Mouse (Mus musculus) urinary bladder, postnatal 36 days (tissue): Measurements from ENCODE around the gene Chrne.
A peak's percentile ranks its signal among the peaks of the same experiment; 100 is the strongest.

ENCODE experiments used
- DNase-seq, 2 experiments: peaks; one replicate each; pipeline ENCODE4 v3.0.0; 2022; ENCODE audit warnings: low spot score in 2 of 2, mixed read lengths in 1 of 2

Chrne gene

GRCm38 (mm10) chr11:70652029-70652883, 33.2 kb upstream of the Chrne start:
- no peak for DNase-seq

DNA sequence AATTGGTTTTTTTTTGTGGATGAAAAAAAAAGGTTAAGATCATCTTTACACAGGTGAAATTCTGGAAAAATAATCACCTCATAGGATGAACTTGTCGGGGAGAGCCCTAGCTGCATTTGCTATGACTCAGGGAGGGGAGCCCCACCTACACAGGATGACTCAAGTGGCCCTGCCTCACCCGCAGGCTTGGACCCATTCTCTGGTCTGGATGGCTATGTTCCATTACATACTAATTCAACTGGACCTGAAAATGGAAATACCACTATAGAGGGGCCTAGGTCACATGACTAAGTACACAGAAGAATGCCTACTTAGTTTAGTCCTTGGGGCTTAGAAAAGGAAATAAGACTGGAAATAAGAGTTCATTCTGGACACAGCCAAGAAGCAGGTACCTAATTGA, 32.4 kb upstream of the Chrne start:
- DNase-seq = no peak

DNA sequence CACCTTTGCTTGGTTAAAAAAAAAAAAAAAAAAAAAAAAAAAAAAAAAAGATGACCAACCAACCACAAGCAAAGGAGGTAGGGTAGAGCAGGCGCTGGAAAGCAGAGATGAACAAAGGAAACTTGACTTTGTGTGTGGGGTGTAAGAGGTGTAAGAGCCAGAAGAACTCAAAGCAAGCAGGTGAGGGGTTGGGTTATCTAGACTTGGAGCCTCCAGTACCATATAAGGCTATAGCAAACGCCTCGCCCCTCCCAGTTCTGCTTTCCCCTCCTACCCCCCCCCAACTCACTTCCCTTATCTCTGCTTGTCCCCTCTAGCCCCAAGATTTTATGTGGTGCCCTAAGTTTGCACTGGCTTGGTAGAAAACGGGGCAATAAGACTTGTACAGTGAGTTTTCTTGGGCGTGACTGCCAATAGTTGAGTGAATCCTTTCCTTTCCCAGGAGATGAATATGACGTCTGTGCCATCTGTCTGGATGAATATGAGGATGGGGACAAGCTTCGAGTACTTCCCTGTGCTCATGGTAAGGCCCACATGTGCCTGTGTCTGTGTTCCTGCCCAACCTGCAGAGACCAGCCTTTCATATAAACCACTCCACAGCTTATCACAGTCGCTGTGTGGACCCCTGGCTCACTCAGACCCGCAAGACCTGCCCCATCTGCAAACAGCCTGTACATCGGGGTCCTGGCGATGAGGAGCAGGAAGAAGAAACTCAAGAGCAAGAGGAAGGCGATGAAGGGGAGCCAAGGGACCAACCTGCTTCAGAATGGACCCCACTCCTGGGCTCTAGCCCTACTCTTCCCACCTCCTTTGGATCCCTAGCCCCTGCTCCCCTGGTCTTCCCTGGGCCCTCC, 31.5 kb upstream of the Chrne start:
- no peak for DNase-seq

GRCm38 (mm10) chr11:70649185-70649734, 30.2 kb upstream of the Chrne start:
- DNase-seq = no peak

GRCm38 (mm10) chr11:70648512-70648911, 29.5 kb upstream of the Chrne start:
- DNase-seq = no peak

- peak in 1 of 2 experiments; percentile 28 for DNase-seq
Measured at GRCm38 (mm10) chr11:70647716-70648420, 28.9 kb upstream of the Chrne start.

DNA sequence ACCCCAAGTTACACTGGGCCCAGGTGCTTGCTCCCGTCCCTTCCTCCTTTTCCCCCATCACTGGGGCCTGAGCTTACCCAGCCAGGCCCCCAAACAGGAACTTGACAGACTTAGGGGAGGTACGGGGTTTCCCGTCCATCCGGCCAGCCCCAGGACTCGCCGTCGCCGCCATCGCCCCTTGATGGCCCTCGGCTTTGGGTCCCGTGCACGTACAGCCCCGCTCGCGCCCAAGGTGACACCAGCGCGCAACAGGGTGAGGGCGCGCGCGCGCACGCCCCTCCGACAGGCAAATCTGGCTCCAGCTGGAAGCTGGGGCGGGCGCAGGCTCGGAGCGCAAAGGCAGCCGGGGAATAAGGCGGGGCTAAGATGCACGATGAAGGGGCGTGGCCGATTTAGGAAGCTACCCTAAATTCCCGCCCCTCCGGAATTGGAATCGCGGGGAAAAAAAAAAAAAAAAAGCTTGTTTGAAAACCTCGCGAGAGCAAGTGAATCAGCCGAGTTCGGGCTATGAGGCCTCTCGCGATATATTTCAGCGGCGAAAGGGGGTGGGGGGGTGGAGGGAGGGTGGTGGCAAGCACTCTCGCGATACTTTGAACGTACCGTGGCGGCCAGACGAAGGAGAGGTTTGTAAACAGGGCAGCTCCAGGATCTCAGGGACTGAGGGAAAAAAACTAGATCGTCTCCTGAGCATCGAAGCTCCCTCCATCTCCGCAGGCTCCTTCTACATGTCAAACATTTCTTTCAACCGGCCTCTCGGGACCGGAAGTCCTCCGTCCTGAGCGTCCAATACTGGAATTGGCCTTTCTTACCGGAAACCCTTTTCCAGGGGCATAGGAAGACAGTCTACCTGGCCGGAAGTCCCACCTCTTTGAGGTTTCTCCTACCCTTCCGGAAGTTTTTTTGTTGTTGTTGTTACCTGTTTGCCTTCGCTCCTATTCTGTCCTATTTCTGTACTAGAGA, 28.0 kb upstream of the Chrne start, which contains the start of the genes Rnf167 and Slc25a11:
Gene Rnf167, plus strand, starts transcription at position 545 of the 960 bp plus-strand sequence.
Gene Slc25a11, minus strand, starts transcription at position 789 of the 960 bp plus-strand sequence.
- DNase-seq = peak; percentile 91 to 96

DNA sequence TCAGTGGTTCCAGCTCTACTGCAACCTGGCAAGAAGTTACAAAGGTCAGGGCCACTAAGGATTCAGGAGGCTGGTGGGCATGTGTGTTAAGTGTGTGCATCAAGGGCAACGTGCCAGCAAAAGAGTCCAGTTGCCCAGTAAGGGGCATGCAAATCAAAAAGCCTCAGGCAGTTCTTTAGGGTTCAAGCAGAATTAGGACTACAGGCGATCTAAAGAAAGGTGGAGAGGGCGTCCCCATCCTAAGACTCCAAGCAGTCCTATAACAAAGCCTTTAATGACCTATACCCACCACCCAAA, 27.2 kb upstream of the Chrne start:
- DNase-seq = no peak

GRCm38 (mm10) chr11:70645461-70646258, 26.6 kb upstream of the Chrne start:
- no peak for DNase-seq

DNA sequence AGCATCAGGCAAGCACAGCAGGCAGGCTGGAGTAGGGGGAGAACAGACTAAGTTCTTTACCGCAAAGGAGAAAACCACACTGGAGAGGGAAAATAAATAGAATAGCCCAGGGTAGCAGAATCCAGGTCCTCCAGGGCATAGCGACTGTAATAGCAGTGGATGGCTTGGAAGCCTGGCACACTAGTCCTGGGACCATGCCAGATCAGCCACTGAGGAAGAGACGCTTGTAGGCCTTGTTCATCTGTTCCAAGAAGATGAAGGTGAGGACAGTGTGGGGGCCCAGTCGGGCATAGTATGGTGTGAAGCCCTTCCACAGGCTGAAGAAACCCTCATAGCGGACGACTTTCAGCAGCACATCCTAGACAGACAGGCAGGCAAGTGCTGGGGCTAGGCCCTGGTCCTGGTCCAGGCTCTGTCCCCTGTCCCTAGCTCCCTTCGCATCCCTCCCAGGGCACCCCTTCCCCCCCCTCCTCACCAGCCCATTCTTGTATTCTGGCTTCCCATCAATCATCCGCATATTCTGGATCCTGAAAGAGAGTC, 25.6 kb upstream of the Chrne start:
- no peak for DNase-seq

DNA sequence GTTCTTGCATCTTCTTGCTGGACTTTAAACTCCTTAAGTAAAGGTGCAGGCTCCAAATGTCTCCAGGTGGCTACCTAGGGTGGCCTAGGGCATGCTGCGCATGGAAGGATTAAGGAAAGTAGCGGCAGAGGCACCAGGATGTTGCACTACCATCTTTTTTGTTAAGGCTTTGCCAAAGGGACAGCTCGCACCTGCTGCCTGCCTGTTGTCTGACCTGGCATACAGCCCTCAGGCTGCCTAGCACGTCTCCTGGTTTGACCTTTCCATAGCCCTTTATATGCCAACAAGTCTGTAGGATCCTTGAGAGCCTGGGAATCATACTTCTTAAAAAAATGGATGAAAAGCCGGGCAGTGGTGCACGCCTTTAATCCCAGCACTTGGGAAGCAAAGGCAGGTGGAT, 24.0 kb upstream of the Chrne start:
- no peak for DNase-seq

DNA sequence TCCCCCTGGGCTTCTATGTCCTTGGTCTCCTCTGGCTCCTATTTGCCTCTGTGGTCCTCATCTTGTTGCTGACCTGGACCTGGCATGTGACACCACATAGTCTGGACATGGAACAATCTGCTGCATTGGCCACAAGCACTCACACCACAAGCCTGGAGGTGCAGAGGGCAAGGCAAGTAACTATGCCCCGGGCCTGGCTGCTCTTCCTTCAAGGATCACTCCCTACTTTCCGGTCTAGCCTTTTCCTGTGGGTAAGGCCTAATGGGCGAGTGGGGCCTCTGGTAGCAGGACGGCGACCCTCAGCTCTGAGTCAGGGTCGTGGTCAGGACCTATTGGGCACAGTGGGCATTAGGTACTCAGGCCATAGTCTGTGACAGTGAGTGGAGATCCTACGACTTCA, 22.2 kb upstream of the Chrne start:
- DNase-seq = no peak

DNA sequence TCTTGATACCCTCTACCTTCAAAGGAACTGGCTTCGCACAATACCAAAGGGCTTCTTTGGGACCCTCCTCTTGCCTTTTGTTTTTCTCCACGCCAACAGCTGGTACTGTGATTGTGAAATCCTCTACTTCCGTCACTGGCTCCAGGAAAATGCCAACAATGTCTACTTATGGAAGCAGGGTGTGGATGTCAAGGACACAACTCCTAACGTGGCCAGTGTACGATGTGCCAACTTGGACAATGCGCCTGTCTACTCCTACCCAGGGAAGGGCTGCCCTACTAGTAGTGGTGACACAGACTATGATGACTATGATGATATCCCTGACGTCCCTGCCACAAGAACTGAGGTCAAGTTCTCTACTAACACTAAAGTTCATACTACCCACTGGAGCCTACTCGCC, 21.0 kb upstream of the Chrne start:
- no peak for DNase-seq

- DNase-seq = no peak
Measured at GRCm38 (mm10) chr11:70638714-70639278, 19.8 kb upstream of the Chrne start, which contains the start of gene Gp1ba. Gene Gp1ba (plus strand): TSS chr11:70639122.

- DNase-seq = no peak
Measured at GRCm38 (mm10) chr11:70638293-70638692, 19.3 kb upstream of the Chrne start.

GRCm38 (mm10) chr11:70637764-70638163, 18.7 kb upstream of the Chrne start:
- DNase-seq = no peak

- no peak for DNase-seq
Measured at GRCm38 (mm10) chr11:70635601-70636000, 16.6 kb upstream of the Chrne start.

DNA sequence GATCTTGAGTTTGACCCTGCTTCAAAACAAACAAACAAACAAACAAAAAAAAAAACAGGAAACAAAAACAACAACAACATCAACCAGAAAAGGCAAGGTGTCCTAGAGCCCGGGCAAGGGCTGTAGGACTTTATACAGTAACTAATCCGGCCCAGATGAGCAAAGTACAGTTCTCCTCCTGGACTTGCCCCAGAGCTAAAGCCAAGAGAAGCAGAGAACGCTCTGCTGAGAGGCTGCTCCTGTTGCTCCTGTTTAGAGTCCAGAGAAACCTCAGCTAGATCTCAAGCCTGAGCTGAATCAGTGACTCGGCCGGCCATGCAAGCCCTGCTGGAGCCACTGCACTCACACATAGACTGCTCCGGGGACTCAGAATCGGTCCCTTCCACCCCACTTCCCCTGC, 11.1 kb upstream of the Chrne start:
- DNase-seq = no peak

- DNase-seq = no peak
Measured at GRCm38 (mm10) chr11:70629557-70629956, 10.5 kb upstream of the Chrne start.
